Mouse (Mus musculus): ENCODE results near the gene Nol4l. TPM values are rescaled to one million over a fixed set of nuclear protein-coding genes. Genes with fewer than 3 reads are reported as not detected.

Nol4l gene
- polyA plus RNA-seq (2012; rRNA removed; ENCODE audit: low replicate concordance), result 8.7 and 8.9 TPM in 2 replicates

DNA sequence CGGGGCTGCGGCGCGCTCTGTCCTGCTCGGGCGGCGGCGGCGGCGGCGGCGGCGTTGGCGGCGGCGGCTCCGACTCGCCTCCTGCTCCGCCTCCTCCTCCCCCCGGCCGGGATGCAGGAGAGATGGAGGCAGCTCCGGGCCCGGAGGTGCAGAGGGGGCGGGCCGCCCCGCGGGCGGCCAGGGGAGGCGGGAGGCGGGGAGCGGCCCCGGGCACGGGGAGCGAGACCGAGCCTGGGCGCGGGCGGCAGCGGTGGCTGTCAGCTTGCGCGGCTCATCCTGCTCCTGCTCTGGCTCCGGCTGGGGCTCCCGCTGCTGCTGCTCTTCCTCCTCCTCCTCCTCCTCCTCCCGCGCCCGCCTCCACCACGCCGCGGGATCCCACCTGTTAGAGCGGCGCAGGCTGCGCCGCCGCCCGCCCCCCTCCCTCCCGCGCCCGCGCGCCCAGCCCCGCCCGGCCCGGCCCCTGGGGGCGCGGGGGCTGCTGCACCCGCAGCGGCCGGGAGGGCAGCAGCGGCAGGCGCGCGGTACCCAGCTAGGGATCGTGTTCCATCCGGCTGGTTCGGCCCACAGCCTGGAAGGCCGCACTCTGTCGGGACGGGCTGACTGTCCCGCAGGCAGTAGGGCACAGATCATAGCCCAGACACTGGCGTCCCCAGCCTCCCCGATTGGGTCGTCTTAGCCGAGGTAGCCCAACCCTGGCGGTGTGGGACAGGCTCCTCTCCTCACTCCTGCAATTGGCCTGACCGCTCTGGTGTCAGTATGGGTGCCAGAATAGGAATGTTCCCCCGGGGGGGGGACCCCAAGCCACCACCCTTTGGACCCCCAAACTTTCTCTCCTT is at the start of gene Nol4l:
Nol4l (minus strand) TSS at position 41 of the 836 bp plus-strand sequence.

DNA sequence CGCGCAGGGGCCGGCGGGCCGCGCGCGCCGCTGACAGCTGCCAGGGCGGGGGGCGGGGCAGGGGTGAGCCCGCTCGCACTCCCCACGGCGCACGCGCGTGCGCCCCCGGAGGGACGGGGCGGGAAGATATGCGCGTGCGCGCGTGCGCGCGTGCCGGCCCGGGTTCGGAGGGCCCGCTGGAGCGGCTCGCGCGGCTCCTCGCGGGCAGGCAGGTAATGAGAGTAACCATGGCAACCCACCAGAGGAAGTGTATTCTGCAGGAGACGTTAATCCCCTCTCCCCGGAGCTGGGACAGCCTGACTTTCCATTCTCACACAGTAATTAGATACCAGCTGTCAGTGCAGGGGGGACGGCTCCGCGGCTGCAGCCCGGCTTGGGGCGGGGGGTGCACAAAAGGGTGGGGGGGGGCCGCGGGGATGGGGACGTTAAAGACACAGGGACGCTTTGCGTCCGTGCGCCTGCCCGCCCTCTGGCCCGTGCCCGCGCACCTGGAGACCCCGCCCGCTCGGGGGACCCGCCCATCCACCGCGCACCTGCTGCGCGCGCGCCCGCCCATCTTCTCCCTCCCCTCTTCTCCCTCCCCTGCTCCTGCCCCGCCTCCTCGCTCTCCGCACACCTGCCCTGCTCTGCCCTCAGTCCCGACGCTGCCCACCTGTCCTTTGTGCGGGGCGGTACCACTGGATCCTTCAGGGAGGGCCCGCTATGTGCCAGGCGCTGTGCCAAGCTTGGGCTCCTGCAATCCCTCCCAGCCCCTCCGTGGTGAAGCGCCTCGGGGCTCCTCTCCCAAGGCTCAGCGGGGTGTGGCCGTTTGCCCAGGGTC is 37.0 kb downstream of the Nol4l start, which contains the start of gene 4930404H24Rik:
4930404H24Rik (plus strand) TSS at position 218 of the 820 bp plus-strand sequence.

Other genes with a start within 250 kb of the Nol4l start
- gene Kif3b, start 238.6 kb downstream of the Nol4l start, polyA plus RNA-seq (2012; rRNA removed; ENCODE audit: low replicate concordance), result 5.4 and 11.0 TPM in 2 replicates
- 10.7 and 13.6 TPM in 2 replicates for gene Asxl1, start 184.1 kb downstream of the Nol4l start, polyA plus RNA-seq (2012; rRNA removed; ENCODE audit: low replicate concordance)
- gene 4930404H24Rik, start 37.2 kb downstream of the Nol4l start, polyA plus RNA-seq (2012; rRNA removed; ENCODE audit: low replicate concordance), result not detected in 2 replicates
- gene Commd7, start 102.8 kb upstream of the Nol4l start, polyA plus RNA-seq (2012; rRNA removed; ENCODE audit: low replicate concordance), result 15.9 and 20.3 TPM in 2 replicates
- gene Dnmt3b, start 119.5 kb upstream of the Nol4l start, polyA plus RNA-seq (2012; rRNA removed; ENCODE audit: low replicate concordance), result 2.0 and 2.6 TPM in 2 replicates
- gene Dnmt3c, start 166.7 kb upstream of the Nol4l start, polyA plus RNA-seq (2012; rRNA removed; ENCODE audit: low replicate concordance), result not detected in 2 replicates
- 6.0 and 12.2 TPM in 2 replicates for gene Mapre1, start 211.3 kb upstream of the Nol4l start, polyA plus RNA-seq (2012; rRNA removed; ENCODE audit: low replicate concordance)
- 1.4 and 1.5 TPM in 2 replicates for gene Efcab8, start 250.0 kb upstream of the Nol4l start, polyA plus RNA-seq (2012; rRNA removed; ENCODE audit: low replicate concordance)